Mouse (Mus musculus) myocyte (in vitro differentiated cells): Measurements from ENCODE around the gene Dppa2.

Source experiments
- CEBPB ChIP-seq: IDR thresholded peaks from 2 replicates; pipeline ENCODE4 v1.6.1; 2011; ENCODE audit warnings: mild to moderate bottlenecking, moderate library complexity; ENCODE audit not compliant: poor library complexity, insufficient read depth, severe bottlenecking
- E2F4 ChIP-seq: IDR thresholded peaks from one replicate; pipeline ENCODE4 v1.6.1; 2011; ENCODE audit warnings: mild to moderate bottlenecking, control low read depth, moderate library complexity; ENCODE audit not compliant: insufficient read depth
- MAX ChIP-seq: IDR thresholded peaks from one replicate; pipeline ENCODE4 v1.6.1; 2011; ENCODE audit warnings: low read depth, mild to moderate bottlenecking, control low read depth
- MYOD1 ChIP-seq, 3 experiments: IDR thresholded peaks; one replicate each; pipeline ENCODE4 v1.6.1; 2011; ENCODE audit warnings: control low read depth in 2 of 3, low read depth in 2 of 3, mild to moderate bottlenecking in 2 of 3, moderate library complexity in 1 of 3; ENCODE audit not compliant: insufficient read length in 2 of 3, control insufficient read depth in 1 of 3
- POLR2A ChIP-seq: IDR thresholded peaks from one replicate; pipeline ENCODE4 v1.6.1; 2011; ENCODE audit warnings: low read depth, mild to moderate bottlenecking, control low read depth, moderate library complexity; ENCODE audit not compliant: insufficient read length
- POLR2AphosphoS2 ChIP-seq: IDR thresholded peaks from one replicate; pipeline ENCODE4 v1.6.1; 2011; ENCODE audit warnings: low read depth, control low read depth; ENCODE audit not compliant: insufficient read length
- REST ChIP-seq: IDR thresholded peaks from one replicate; pipeline ENCODE4 v1.6.1; 2011; ENCODE audit warnings: mild to moderate bottlenecking, control low read depth, moderate library complexity; ENCODE audit not compliant: insufficient read depth, insufficient read length
- TCF12 ChIP-seq: IDR thresholded peaks from one replicate; pipeline ENCODE4 v1.6.1; 2011; ENCODE audit warnings: mild to moderate bottlenecking, control low read depth; ENCODE audit not compliant: poor library complexity, insufficient read depth, severe bottlenecking
- TCF3 ChIP-seq: IDR thresholded peaks from one replicate; pipeline ENCODE4 v1.6.1; 2011; ENCODE audit warnings: low read depth, control low read depth; ENCODE audit not compliant: insufficient read length
- USF1 ChIP-seq: IDR thresholded peaks from one replicate; pipeline ENCODE4 v1.6.1; 2011; ENCODE audit warnings: low read depth, mild to moderate bottlenecking, control low read depth, moderate library complexity

GRCm38 (mm10) chr16:48283517-48283916 lies 20.2 kb upstream of the Dppa2 start, which contains the start of gene Dppa4:
- TF ChIP-seq USF1 (no peak), MYOD1 (IDR thresholded peaks at IDR 0.05; ENCODE audit: control insufficient read depth in 1 of 3, insufficient read length in 2 of 3, low read depth in 2 of 3) (no peak), E2F4 (no peak), POLR2A (no peak), MAX (no peak), TCF12 (no peak), POLR2AphosphoS2 (no peak), CEBPB (no peak), REST (no peak), TCF3 (no peak)
